Mouse (Mus musculus) kidney, postnatal 36 days (tissue): Measurements from ENCODE around the gene Mc1r.

Source experiments
- DNase-seq, 2 experiments: peaks; one replicate each; pipeline ENCODE4 v3.0.0; 2021 to 2022; ENCODE audit warnings: mixed read lengths in 2 of 2

The Mc1r gene

DNA sequence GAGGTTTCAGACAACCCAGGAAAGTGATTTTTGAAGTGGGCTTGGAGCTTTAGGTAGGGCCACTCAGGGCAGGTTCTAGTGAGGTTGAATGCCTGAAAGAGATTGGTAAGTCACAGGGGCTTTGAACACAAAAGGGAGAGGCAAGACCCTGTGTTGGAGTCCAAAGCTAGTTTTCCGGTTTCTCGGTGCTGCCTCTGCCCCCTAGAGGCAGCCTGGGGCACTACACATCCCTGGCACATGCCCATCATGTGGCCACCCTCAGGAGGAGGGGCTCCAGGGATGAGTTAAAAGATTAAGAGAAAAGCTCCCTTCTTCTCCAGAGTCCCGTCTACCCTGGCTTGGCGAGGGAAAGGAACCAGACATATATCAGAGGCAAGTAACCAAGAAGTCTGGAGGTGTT is at the start of gene Mc1r:
TSS of gene Mc1r (plus strand) at position 322 of the 400 bp plus-strand sequence.
- DNase-seq = peak; percentile 66 to 81

DNA sequence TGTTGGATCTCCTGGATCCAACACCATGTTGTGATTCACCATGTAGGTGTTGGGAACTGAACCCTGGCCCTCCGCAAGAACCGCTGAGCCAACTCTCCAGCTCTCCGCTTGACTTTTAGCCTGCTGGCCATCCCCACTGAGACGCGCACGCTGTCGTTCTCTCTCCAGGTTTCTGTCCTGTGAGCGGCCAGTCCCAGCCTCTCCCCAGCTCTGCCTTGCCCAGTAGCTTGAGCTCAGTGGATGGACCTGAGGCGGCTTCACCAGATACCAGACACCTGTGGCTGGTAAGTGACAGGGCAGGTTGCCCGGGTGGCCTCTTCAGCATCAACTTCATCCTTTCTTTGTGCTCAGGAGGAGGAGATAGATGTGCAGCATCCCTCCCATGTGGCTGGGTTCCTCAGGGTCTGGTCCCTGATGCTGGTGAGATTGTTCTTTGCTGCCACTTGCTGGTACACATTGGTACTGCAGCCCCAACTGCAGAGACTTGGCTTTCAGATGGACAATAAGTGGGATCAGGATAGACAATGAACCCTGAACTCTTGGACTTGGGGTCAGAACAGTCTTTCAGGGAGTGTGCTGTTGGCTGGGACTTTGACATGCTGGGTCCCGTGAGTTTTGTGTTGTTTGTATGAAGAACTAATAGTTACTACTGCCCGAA is 45.7 kb upstream of the Mc1r start:
- DNase-seq = peak; percentile 82 to 91

DNA sequence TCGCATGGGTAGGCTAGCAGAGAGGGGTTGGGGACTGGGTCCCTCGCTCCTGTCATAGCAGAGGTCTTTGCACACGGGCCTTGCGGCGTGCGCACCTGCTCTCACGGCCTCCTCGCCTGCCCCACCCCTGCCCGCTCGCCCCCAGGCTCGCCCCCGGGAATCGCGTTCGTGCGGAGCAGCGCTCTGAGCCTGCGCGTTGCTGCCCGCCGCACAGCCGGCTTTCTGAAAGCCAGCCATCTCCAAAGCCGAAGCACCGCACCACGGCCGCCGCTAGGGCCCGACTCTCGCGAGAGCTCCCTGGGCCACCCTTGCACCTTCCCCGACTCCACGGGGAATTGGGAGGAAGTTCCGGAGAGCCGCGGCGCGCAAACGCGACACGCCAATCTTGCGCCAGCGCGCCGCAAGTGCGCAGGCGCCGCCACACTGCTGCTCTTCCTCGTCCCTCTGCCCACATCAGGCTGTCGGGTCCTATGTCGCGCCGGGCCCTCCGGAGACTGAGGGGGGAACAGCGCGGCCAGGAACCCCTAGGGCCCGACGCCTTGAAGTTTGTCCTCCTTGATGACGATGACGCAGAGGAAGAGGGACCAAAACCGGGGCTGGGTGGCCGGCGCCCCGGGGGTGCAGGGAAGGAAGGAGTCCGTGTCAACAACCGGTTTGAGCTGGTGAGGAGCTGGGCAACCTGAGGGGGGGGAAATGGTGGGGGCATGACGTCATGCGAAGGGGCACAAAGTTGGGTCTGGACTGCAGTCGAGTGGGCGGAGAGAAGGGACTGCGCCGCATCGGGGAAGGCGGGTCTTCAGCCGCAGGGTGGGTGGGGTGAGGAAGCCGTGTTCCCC is 33.3 kb upstream of the Mc1r start, which contains the start of gene Tcf25:
TSS of gene Tcf25 (plus strand) at position 351 of the 836 bp plus-strand sequence.
- DNase-seq = peak; percentile 96 to 97

DNA sequence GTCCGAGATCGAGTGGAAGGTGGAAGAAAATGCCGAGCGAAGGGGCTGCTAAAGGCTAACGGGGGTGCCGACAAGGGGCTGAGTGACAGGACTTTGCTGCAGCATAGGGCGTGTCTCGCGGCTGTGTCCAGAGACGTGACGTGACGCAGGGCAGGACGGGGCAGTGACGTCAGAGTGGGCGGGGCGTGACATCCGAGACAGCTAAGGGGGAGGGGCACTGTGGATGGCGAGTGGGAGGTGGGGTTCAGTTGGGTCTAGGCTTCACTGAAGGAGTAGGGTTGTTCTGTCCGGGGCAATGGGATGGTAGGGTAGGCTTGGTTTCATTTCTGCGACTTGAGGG is 32.7 kb upstream of the Mc1r start:
- peak; percentile 95 to 98 for DNase-seq

DNA sequence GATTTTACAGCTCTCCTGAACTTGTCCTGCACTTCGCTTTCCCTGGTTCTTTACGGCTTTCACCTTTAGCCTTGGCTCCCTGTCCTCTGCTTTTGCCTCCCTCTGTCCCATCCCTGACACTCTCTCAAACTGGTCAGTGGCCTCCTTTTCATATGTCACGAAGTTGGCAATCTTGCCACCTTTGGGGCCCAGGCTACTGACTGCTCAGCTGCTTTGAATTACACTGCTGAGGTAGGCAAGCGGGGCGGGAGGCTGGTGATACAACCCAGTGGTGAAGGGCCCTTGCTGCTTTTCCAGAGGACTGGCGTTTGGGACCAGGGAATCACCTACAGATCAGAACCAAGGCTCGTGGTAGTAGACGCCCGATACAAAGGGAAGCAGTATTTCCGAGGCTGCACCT is 31.2 kb upstream of the Mc1r start:
- no peak for DNase-seq

DNA sequence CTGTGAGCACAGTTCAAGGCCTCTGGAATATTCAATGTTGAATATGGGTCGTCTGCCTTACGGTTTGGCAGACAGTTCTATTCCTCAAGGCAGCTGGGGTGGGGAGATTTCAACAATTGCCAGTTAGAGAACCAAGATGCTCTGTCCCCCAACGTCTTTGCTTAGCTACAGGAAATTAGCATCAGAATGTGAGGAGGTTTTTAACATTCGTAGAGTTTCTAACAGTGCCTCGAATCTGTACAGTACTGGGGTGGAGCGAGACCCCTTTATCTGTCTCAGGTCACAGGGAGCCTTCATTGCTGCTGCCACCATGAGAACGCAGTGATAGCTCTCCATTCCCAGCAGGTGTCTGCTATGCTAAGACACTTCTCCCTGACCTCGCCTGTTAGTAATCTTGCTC is 30.8 kb upstream of the Mc1r start:
- no peak for DNase-seq

DNA sequence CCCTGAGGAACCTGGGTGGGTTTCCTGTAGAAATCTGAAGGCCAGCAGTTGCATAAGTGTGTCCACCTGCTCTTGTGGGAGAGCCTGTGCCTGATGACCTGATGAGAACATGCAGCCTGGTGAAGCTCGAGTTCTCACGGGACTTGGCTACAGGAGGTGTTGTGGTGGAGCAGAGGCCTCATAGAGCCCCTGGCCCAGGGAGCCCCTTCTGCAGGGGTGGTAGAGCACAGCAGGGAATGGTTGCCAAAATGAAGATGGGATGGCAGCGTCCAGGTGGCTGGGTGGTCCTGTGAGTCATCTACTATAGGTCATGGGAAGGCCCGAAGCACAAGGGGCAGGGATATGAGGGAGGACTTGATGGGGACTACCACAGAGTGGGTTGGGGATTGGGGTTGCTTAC is 25.2 kb upstream of the Mc1r start:
- no peak for DNase-seq

DNA sequence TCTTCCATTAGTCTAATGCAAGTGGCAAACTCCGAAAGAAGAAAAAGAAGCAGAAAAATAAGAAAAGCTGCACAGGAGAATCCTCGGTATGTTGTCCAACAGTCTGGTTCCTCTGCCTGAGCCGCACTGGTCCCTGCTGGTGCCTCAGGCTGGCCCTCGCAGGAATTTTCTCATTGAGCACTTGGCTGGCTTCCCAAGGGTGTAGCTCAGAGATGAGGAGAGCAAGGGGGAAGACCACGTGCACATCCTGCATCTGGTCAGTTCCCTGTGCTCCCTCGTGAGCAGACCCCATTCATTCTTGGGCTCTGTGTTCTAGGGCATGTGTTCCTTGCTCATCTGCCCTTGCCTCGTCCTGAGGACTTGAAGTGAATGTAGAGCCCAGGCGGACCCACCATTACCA is 24.4 kb upstream of the Mc1r start:
- no peak for DNase-seq

DNA sequence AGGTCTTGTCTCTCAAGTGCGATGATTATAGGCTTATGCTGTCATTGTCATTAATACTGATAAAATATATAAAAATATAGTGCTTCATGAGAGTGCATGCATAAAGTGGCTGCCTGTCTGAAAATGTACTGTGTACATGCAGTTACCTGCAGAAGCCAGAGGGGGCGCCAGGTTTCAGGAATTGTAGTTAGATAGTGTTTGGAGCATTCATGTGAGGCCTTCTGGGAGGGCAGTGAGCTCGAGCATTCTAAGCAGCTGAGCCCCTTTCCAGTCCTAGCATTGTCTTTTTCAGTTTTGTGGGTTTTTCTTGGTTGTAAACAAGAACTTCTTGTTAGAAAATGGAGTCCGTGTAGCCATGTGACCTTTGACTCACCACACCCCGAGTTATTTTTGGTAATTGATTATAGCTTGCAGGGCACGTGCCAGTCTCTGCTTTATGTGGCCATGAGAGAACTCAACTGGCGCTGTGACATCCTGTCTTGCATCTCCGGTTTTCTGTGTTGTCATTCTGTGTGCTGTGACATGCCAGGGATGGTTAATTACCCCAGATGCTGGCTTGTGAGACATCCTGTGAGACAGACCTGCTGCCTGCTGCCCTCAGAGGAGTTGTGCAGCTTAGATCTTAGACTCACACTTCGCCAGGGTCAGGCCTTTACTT is 21.9 kb upstream of the Mc1r start:
- peak; percentile 20 to 54 for DNase-seq

DNA sequence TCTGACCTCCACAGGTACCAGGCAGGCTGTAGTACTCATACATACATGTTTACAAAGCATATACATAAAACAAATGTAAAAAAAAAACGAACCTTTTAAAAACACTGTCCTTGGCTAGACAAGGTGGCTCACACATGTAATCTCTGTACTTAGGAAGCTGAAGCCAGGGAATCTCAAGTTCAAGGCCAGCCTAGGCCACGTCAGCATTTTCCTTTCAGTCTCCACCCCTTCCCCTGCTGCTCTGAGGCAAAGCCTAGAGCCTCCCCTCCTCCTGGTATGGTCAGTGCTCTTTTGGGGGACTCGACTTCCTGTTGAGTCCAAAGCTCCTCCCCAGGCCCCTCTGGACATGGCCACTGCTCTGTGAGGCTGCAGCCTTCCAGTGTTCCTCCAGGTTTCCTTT is 19.9 kb upstream of the Mc1r start:
- no peak for DNase-seq

DNA sequence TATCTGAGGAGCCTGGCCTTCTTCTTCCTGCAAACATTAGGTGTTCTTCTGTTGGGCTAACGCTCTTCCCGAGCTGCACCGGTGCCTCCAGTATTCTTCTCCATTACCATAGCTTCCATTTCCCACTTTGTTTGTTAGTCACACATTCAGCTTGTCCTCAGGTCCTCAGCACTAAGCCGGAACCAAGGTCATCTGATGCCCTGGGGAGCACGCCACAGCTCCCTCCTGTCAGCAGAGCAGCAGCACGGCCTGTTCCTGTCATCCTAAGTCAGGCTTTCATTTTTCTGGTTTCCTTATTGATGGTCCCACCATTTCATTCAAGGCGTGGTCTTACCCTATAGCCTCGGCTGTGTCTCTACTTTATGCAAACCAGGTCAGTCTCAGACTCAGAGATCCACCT is 19.1 kb upstream of the Mc1r start:
- DNase-seq = no peak

DNA sequence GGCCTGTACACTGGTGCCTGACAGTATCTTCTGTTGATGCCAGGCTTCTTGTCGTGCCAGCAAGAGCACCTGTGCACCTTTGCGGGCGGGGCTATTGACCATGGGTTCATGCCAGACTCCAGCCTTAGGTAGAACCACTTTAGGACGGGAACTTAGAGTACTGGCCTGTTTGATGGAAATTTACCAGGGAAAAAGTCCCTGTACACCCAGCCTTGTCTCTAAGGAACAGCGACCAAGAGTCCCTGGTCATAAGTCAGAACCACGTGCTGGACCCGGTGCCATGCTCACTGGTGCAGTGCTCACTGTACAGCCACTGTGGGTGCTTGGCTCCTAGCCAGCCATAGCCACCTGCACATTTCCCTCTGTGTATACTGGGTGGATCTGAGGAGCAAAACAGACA is 17.9 kb upstream of the Mc1r start:
- DNase-seq = peak; percentile 64 to 66

DNA sequence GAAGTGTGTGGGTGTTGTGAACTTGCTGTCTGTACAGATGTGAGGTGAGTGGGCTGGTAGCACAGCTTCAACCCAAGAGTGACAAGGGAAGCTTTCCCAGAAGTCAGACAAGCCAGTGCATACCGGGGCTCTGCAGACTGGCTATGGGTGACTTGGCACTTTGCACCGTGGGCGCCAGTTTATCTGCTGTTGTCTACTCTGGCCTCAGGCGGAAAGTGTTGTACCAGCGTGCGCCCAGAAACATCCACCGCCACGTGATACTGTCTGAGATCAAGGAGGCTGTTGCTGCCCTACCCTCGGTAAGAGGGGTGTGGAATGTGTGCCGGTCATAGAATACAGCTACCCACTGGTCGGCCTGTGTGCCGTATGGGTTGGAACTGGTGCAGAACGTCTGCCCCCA is 8.6 kb upstream of the Mc1r start:
- no peak for DNase-seq

DNA sequence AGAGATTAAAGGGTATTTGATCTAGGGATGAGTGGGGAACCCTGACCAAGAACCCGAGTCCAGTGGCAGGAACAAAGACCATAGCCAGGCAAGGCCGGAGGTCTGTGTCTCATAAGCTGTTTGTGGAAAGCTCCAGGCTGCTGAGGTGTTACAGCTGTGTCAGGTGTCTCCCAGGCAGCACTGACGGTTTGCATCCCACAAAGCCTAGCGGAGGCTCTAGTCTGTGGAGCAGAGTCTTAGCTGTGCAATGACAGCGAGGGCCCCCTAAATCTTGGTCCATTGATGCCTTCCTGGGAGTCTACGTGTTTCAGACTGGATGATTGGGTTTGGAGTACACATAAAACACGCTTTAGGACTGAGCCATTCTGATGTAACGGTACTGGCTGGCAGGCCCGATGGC is 5.0 kb upstream of the Mc1r start:
- no peak for DNase-seq

DNA sequence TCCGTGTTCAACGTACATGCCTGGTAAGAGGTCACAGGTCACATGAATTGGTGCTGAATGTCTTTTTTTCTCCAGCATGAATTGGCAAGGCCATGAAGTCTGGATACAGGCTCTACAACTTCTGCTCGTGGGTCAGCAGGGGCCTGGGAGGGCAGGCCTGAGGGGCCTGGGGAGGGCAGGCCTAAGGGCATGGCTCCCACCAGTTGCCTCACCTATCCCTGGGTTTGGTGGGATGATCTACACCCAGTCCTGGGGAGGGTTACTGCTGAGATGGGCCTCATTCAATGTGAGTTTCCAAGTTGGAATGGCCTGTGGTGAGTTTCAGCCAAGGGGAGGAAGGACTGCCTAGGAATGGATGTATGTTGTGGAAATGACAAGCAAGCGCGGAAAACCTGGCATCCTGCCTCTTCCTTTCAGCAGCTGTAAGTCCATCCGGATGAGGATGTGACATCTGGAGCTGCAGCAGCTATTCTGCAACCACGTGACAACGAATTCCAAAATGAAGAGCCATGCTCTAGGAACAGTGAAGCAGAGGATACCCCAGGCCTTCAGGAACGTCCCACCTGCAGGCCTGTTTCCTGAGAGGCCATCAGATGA is 4.1 kb upstream of the Mc1r start:
- no peak for DNase-seq

DNA sequence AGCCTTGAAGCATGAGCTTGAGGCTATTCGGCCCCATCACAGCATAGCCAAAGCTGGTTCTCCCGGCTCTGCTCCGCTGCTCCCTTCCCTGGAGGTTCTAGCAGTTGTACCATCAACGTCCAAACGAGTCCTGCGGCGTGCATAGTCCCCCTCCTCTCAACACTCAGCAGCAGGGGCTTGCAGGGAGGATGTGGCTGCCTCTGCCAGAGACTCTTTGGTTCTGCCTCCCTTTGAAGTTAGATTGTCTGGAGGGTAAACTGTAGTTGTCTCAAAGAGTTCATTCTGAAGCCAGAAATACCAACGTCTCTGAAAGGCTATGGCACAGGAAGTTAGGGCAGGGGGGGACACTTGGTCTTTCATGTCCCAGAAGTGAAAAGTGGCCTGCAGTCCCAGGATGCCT is 2.4 kb upstream of the Mc1r start:
- DNase-seq = no peak

DNA sequence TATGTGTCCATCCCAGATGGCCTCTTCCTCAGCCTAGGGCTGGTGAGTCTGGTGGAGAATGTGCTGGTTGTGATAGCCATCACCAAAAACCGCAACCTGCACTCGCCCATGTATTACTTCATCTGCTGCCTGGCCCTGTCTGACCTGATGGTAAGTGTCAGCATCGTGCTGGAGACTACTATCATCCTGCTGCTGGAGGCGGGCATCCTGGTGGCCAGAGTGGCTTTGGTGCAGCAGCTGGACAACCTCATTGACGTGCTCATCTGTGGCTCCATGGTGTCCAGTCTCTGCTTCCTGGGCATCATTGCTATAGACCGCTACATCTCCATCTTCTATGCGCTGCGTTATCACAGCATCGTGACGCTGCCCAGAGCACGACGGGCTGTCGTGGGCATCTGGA is 705 bp downstream of the Mc1r start:
- DNase-seq = no peak

DNA sequence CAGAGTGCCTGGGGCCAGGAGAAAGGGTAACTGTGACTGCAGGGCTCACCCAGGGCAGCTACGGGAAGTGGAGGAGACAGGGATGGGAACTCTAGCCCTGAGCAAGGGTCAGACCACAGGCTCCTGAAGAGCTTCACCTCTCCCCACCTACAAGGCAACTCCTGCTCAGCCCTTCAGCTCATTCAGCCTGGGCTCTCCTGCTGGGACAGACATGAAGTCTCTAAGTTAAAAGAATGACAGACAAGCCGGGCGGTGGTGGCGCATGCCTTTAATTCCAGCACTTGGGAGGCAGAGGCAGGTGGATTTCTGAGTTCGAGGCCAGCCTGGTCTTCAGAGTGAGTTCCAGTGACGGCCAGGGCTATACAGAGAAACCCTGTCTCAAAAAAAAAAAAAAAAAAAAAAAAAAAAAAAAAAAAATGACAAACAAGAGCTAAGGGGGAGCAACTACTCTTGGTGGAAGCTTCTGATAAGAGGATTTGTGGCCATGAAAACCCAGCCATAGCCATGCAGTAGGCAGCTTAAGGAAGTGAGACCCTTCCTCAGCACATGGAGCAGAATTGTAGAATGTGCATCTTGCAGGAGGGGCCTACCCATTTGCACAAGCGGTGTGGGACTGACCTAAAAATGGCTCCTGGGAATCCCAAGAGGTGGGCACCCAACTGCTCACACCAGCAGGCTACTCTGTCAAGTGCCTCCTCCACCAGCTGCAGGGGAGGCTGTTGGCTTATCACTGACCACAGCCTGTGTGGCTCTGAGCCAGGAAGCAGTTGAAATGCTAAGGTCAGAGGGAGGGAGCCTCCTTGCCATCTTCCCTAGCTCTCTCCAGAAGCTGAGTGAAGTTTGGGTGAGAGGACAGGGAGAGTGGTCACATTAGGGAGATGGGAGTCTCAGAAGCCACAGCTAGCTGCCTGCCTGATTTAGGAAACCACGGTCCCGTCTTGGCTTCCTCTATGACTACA is 2.0 kb downstream of the Mc1r start:
- no peak for DNase-seq

DNA sequence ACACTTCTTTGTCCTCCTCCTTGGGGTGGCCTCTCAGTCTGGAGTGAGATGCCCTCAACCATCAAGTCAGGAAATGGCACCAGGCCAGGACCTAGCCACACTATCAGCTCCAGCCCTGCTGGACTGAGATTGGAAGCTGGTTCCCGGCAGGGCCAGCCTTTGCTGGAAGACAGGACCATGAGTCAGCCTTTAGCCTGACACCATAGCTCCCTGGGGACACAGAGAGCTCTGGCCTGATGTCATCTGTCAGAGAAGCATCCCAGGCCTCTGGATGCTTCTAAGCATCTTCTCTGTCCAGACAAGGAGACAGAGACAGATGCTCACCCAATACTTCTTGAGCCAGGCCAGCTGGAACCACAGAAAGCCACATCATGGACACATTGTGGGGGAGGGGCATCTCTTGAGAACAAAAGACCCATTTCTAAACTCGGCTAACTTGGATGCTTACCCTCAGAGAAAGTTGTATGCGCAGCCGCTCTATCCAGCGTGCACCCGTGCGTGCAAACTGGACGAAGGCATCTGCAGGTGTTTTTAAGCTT is 3.2 kb downstream of the Mc1r start:
- DNase-seq = peak in 1 of 2 experiments; percentile 29

DNA sequence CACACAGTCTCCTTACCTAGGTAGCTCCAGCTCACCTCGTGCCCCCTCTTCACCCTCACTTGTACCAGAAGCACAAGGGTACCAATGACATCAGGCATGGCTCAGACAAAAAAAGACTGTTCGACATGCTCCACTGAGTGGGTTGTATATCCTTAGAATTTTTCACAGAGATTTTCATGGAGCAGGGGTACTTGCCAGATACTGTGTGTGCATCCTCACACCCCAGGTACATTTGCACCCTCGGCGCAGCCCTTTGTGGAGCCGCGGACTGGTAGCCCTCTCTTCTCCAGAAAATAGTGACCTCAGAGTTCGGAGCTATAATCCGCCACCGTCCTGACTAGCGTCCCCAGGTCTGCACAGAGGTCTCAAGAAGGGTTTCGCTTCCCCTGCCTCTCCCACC is 3.9 kb downstream of the Mc1r start:
- DNase-seq = no peak

DNA sequence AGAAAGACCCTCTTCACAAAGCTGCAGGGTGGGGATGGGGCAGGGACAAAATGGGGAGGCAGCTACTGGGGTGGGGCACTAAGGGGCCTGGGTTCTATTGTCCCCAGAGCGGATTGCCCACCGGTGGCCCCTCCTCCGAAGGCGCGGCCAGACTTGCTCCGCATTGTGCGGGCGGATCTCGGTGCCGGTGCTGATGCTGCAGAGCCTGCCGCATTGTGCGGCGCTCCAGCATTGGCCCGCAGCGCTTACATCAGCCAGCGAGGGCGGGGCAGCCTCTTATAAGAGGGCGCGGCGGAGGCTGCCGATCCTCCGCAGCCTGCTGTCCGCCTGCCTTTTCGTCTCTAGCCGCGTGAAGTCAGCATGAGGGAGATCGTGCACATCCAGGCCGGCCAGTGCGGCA is 4.3 kb downstream of the Mc1r start, which contains the start of gene Tubb3:
TSS of gene Tubb3 (plus strand) at position 179 of the 400 bp plus-strand sequence.
- peak; percentile 33 to 55 for DNase-seq

DNA sequence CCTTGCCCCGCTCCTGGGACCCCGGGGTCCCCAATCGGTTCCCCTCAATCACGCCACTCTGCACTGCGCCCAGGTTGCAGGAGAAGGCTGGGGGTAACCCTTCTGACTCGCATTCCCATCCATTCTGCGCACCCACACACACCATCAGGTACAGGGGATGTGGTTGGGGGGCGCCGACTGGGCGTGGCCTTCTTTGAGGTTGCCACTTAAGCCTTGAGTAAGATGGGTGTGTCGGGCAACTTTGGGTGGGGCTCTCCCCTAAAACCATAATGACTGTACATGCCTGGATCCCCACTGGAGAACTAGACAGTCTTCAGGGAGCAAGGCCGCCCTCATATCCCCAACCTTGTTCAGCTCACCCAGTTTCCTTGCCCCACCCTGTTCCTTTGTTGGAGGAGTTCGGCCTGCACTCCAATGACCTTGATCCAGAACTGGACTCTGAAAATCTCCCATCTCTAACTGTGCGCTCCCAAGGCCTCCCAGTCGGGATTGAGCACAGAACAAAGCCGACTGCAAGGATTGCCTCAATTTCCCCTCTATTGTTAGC is 4.9 kb downstream of the Mc1r start:
- DNase-seq = no peak
